Mouse (Mus musculus): ENCODE data around the gene Birc5.
"Not testable (repeated sequence)": the region's sequence is repeated elsewhere in the genome, so short reads cannot be mapped to it uniquely, and the experiment has no call there.

GRCm38 (mm10) chr11:117833509-117833908 is 15.5 kb upstream of the Birc5 start:
- TF ChIP-seq EP300 (IDR thresholded peaks at IDR 0.05; ENCODE audit: insufficient read depth, low read depth, low read length); POLR2A (IDR thresholded peaks at IDR 0.05; ENCODE audit: insufficient read depth, low read length): not testable (repeated sequence)
